Mouse (Mus musculus) C2C12 (cell line): Measurements from ENCODE around the gene Ptprm.

Source experiments
- CEBPB ChIP-seq: IDR thresholded peaks from one replicate; pipeline ENCODE4 v1.6.1; 2011; ENCODE audit warnings: low read depth, mild to moderate bottlenecking, control low read depth, moderate library complexity
- CTCF ChIP-seq: IDR thresholded peaks from one replicate; pipeline ENCODE4 v1.5.1; 2011; ENCODE audit not compliant: control insufficient read depth, insufficient read depth, insufficient read length
- MAX ChIP-seq: IDR thresholded peaks from one replicate; pipeline ENCODE4 v1.6.1; 2011; ENCODE audit warnings: mild to moderate bottlenecking, control low read depth
- MYOD1 ChIP-seq: IDR thresholded peaks from one replicate; pipeline ENCODE4 v1.6.1; 2011; ENCODE audit warnings: low read depth; ENCODE audit not compliant: control insufficient read depth, insufficient read length
- MYOG ChIP-seq: IDR thresholded peaks from one replicate; pipeline ENCODE4 v1.6.1; 2011; ENCODE audit not compliant: control insufficient read depth, insufficient read length; ENCODE audit errors: extremely low read depth
- USF1 ChIP-seq: IDR thresholded peaks from one replicate; pipeline ENCODE4 v1.6.1; 2011; ENCODE audit warnings: low read depth, mild to moderate bottlenecking, control low read depth, moderate library complexity

DNA sequence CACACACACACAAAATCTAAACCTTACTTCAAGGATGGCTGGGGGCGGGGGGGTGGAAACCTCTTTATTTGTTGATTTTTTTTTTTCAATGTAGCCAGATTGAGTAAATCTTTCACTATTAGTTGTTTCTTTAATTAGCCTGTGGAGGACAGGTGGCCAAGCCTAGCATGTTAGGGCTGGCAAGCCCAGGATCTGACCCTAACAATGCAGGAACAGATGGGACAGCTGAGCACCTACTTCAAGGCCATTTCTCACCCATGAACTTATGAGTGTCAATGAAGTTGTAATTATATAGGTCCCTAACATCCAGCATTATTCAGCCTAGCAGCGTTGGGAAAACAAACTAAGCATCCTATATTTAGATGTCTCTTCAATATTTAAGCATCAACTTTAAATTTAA is 248.1 kb downstream of the Ptprm start:
- no peak for TF ChIP-seq CTCF
- TF ChIP-seq MYOD1: no peak
- TF ChIP-seq MAX: no peak
- no peak for TF ChIP-seq USF1
- TF ChIP-seq CEBPB: no peak
- TF ChIP-seq MYOG: no peak
